Mouse (Mus musculus): ENCODE results near the gene Slc25a10. TPM values are rescaled to one million over a fixed set of nuclear protein-coding genes. Genes with fewer than 3 reads are reported as not detected.
"Not testable (repeated sequence)": the region's sequence is repeated elsewhere in the genome, so short reads cannot be mapped to it uniquely, and the experiment has no call there.

Slc25a10 gene
- polyA plus RNA-seq, 1 experiment from 2014 or later = 73.9 TPM

DNA sequence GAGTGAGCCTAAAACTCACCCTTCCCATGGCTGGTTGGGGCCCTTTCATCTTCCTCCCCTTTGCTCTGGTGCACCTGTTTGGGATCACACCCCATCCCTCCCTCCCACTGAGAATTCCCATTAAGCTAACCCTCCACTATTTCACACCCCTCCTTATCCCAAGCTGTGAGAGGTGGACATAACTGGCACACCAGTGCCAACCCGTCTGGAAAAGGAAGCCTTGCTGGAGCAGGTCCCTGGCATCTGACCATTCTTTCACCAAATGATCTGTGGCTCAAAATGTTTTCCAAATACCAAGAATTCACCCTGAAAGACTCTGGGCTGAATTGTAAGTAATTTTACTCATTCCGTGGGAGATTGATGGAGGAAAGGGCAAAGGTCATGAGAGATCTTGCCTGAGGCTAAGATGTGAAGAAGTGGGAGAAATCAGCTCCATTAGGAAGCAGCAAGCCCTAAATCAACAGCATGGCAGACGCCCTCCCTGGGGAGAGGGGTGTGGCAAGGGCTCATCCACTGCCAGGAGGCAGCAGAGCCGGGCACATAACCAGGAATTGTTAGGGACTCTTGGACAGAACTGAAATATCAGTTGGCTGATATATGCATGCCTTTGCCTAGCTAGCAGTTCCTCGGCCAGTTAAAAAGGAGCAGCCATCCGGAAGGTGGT, 21.3 kb downstream of the Slc25a10 start:
- Histone ChIP-seq H3K36me3 (ENCODE audit: control insufficient read depth, insufficient read depth, low read length) (no peaks in the 10 kb centered on the region), H3K4me3 (replicated peaks; ENCODE audit: low read length) (no peak overlapping the region), H3K4me2 (ENCODE audit: low read depth, low read length) (no peak overlapping the region), H3K27ac (ENCODE audit: low read length) (no peak overlapping the region), H3K9ac (ENCODE audit: low read length) (no peak overlapping the region), H3K27me3 (ENCODE audit: control insufficient read depth, insufficient read depth, low read length) (no peaks in the 10 kb centered on the region), H3K9me3 (replicated peaks; ENCODE audit: control insufficient read depth, low read length) (no peaks in the 10 kb centered on the region), H3K4me1 (ENCODE audit: control insufficient read depth, insufficient read depth, low read length) (peaks cover 12% of the 10 kb centered on the region; the same call in 1 of the 2 replicates)
- ATAC-seq (ENCODE audit: insufficient read depth, low FRiP score) = no peak
- WGBS = 28% methylated on average over 6 of the region's 6 CpGs

DNA sequence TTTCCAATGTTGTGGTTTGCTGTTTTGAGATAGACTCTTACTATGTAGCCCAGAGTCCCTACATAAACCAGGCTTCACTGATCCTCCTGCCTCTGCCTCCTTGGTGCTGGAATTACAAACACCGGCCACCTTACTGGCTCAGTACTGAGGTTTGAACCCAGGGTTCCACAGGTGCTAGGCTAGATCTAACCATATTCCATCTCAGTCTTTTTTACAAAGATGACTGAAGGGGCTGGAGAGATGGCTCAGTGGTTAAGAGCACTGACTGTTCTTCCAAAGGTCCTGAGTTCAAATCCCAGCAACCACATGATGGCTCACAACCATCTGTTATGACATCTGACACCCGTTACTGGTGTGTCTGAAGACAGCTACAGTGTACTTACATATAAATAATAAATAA, 22.6 kb downstream of the Slc25a10 start:
- not testable (repeated sequence) for ATAC-seq (ENCODE audit: insufficient read depth, low FRiP score); H3K27ac ChIP-seq (ENCODE audit: low read length); H3K4me3 ChIP-seq (replicated peaks; ENCODE audit: low read length); H3K9me3 ChIP-seq (replicated peaks; ENCODE audit: control insufficient read depth, low read length); H3K36me3 ChIP-seq (ENCODE audit: control insufficient read depth, insufficient read depth, low read length); H3K27me3 ChIP-seq (ENCODE audit: control insufficient read depth, insufficient read depth, low read length); H3K4me2 ChIP-seq (ENCODE audit: low read depth, low read length); H3K9ac ChIP-seq (ENCODE audit: low read length)
- 90% methylated on average over 2 of the region's 2 CpGs for WGBS
- peaks cover 18% of the 10 kb centered on the region for H3K4me1 ChIP-seq (ENCODE audit: control insufficient read depth, insufficient read depth, low read length)

GRCm38 (mm10) chr11:120515611-120516010, 24.0 kb downstream of the Slc25a10 start:
- H3K4me1 ChIP-seq (ENCODE audit: control insufficient read depth, insufficient read depth, low read length) = peaks cover 11% of the 10 kb centered on the region
- peak overlapping the region; percentile 27 for H3K9ac ChIP-seq (ENCODE audit: low read length)
- H3K9me3 ChIP-seq (replicated peaks; ENCODE audit: control insufficient read depth, low read length) = no peaks in the 10 kb centered on the region
- whole genome bisulfite sequencing = 20% methylated on average over 17 of the region's 17 CpGs
- peak; percentile 75 for ATAC-seq (ENCODE audit: insufficient read depth, low FRiP score)
- no peak overlapping the region for H3K4me2 ChIP-seq (ENCODE audit: low read depth, low read length)
- H3K27ac ChIP-seq (ENCODE audit: low read length) = no peak overlapping the region
- H3K27me3 ChIP-seq (ENCODE audit: control insufficient read depth, insufficient read depth, low read length) = no peaks in the 10 kb centered on the region
- no peaks in the 10 kb centered on the region for H3K36me3 ChIP-seq (ENCODE audit: control insufficient read depth, insufficient read depth, low read length)
- H3K4me3 ChIP-seq (replicated peaks; ENCODE audit: low read length) = no peak overlapping the region

- WGBS = 77% methylated on average over 4 of the region's 4 CpGs
- Histone ChIP-seq H3K4me2 (ENCODE audit: low read depth, low read length) (no peak overlapping the region), H3K9ac (ENCODE audit: low read length) (no peak overlapping the region), H3K27ac (ENCODE audit: low read length) (no peak overlapping the region), H3K36me3 (ENCODE audit: control insufficient read depth, insufficient read depth, low read length) (no peaks in the 10 kb centered on the region), H3K9me3 (replicated peaks; ENCODE audit: control insufficient read depth, low read length) (no peaks in the 10 kb centered on the region), H3K4me1 (ENCODE audit: control insufficient read depth, insufficient read depth, low read length) (peaks cover 11% of the 10 kb centered on the region), H3K27me3 (ENCODE audit: control insufficient read depth, insufficient read depth, low read length) (no peaks in the 10 kb centered on the region), H3K4me3 (replicated peaks; ENCODE audit: low read length) (no peak overlapping the region)
- no peak for ATAC-seq (ENCODE audit: insufficient read depth, low FRiP score)
These were observed 25.5 kb downstream of the Slc25a10 start for GRCm38 (mm10) chr11:120517147-120517546.

GRCm38 (mm10) chr11:120518027-120518426, 26.4 kb downstream of the Slc25a10 start:
- Histone ChIP-seq H3K4me2 (ENCODE audit: low read depth, low read length) (0 out of 2 replicates have a peak overlapping the region, but pooled peaks have one; percentile 2), H3K4me3 (replicated peaks; ENCODE audit: low read length) (no peak overlapping the region), H3K9ac (ENCODE audit: low read length) (no peak overlapping the region), H3K27me3 (ENCODE audit: control insufficient read depth, insufficient read depth, low read length) (no peaks in the 10 kb centered on the region), H3K4me1 (ENCODE audit: control insufficient read depth, insufficient read depth, low read length) (peaks cover 11% of the 10 kb centered on the region), H3K27ac (ENCODE audit: low read length) (peak overlapping the region; percentile 70), H3K9me3 (replicated peaks; ENCODE audit: control insufficient read depth, low read length) (no peaks in the 10 kb centered on the region), H3K36me3 (ENCODE audit: control insufficient read depth, insufficient read depth, low read length) (no peaks in the 10 kb centered on the region)
- peak; percentile 34; the same call in 1 of the 2 replicates for ATAC-seq (ENCODE audit: insufficient read depth, low FRiP score)
- 52% methylated on average over 6 of the region's 6 CpGs for WGBS

DNA sequence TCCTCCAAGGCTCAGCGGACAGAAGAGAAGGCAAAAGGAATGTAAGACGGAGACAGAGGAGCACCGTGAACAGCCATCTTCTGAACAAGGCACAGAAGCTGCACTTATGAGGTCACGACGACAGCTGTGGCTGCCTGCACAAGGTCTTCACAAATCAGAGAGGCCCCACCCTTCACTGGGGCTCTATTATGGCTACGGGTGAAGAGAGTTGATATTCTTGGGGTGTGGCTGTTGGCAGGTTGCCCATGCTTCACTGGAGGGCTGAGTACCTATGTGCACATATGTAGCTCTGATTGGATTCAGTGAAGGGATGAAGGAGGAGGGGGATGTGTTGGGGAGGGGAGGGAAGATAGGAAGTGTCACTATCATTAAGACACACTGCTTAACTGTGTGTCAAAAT, 26.9 kb downstream of the Slc25a10 start:
- Histone ChIP-seq H3K27ac (ENCODE audit: low read length) (peak overlapping the region; percentile 70), H3K27me3 (ENCODE audit: control insufficient read depth, insufficient read depth, low read length) (no peaks in the 10 kb centered on the region), H3K4me3 (replicated peaks; ENCODE audit: low read length) (no peak overlapping the region), H3K4me2 (ENCODE audit: low read depth, low read length) (0 out of 2 replicates have a peak overlapping the region, but pooled peaks have one; percentile 2), H3K9me3 (replicated peaks; ENCODE audit: control insufficient read depth, low read length) (no peaks in the 10 kb centered on the region), H3K36me3 (ENCODE audit: control insufficient read depth, insufficient read depth, low read length) (no peaks in the 10 kb centered on the region), H3K9ac (ENCODE audit: low read length) (peak overlapping the region; percentile 16; the same call in 1 of the 2 replicates), H3K4me1 (ENCODE audit: control insufficient read depth, insufficient read depth, low read length) (peaks cover 11% of the 10 kb centered on the region)
- 32% methylated on average over 6 of the region's 6 CpGs for WGBS
- peak; percentile 70 for ATAC-seq (ENCODE audit: insufficient read depth, low FRiP score)

GRCm38 (mm10) chr11:120519738-120520137, 28.1 kb downstream of the Slc25a10 start:
- H3K4me1 ChIP-seq (ENCODE audit: control insufficient read depth, insufficient read depth, low read length) = peaks cover 11% of the 10 kb centered on the region
- no peak for ATAC-seq (ENCODE audit: insufficient read depth, low FRiP score)
- H3K36me3 ChIP-seq (ENCODE audit: control insufficient read depth, insufficient read depth, low read length) = no peaks in the 10 kb centered on the region
- no peak overlapping the region; the same call in 1 of the 2 replicates for H3K27ac ChIP-seq (ENCODE audit: low read length)
- no peak overlapping the region; the same call in 1 of the 2 replicates for H3K9ac ChIP-seq (ENCODE audit: low read length)
- H3K27me3 ChIP-seq (ENCODE audit: control insufficient read depth, insufficient read depth, low read length) = no peaks in the 10 kb centered on the region
- 49% methylated on average over 9 of the region's 9 CpGs for WGBS
- H3K4me2 ChIP-seq (ENCODE audit: low read depth, low read length) = no peak overlapping the region
- H3K4me3 ChIP-seq (replicated peaks; ENCODE audit: low read length) = no peak overlapping the region
- H3K9me3 ChIP-seq (replicated peaks; ENCODE audit: control insufficient read depth, low read length) = no peaks in the 10 kb centered on the region

DNA sequence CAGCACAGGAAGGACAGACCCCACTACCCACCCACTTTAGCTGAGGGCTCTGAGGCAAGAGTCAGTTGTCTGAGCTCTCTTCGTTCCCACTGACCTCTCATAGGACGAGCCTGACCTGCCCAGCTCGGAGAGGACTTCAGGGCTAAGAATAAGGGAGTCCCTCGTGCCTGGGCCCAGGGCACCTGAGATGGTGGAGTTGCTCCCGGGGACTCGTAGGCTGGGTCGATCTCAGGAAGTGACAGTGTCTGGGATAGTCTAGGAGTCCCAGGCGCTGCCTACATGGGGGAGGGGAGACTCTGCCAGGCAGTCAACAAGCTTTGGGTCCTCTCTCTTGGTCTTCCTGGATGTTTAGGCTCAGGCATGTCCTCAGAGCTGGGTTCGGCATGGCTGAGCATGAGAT, 28.9 kb downstream of the Slc25a10 start:
- H3K4me2 ChIP-seq (ENCODE audit: low read depth, low read length) = no peak overlapping the region
- peaks cover 11% of the 10 kb centered on the region for H3K4me1 ChIP-seq (ENCODE audit: control insufficient read depth, insufficient read depth, low read length)
- H3K4me3 ChIP-seq (replicated peaks; ENCODE audit: low read length) = no peak overlapping the region
- peak overlapping the region; percentile 76; the same call in 1 of the 2 replicates for H3K27ac ChIP-seq (ENCODE audit: low read length)
- no peaks in the 10 kb centered on the region for H3K36me3 ChIP-seq (ENCODE audit: control insufficient read depth, insufficient read depth, low read length)
- 69% methylated on average over 9 of the region's 9 CpGs for WGBS
- H3K9ac ChIP-seq (ENCODE audit: low read length) = no peak overlapping the region
- no peak for ATAC-seq (ENCODE audit: insufficient read depth, low FRiP score)
- no peaks in the 10 kb centered on the region for H3K9me3 ChIP-seq (replicated peaks; ENCODE audit: control insufficient read depth, low read length)
- no peaks in the 10 kb centered on the region for H3K27me3 ChIP-seq (ENCODE audit: control insufficient read depth, insufficient read depth, low read length)

- H3K9me3 ChIP-seq (replicated peaks; ENCODE audit: control insufficient read depth, low read length) = no peaks in the 10 kb centered on the region
- H3K4me1 ChIP-seq (ENCODE audit: control insufficient read depth, insufficient read depth, low read length) = peaks cover 11% of the 10 kb centered on the region
- H3K4me2 ChIP-seq (ENCODE audit: low read depth, low read length) = no peak overlapping the region
- 57% methylated on average over 5 of the region's 5 CpGs for WGBS
- peak overlapping the region; percentile 62 for H3K9ac ChIP-seq (ENCODE audit: low read length)
- H3K27me3 ChIP-seq (ENCODE audit: control insufficient read depth, insufficient read depth, low read length) = no peaks in the 10 kb centered on the region
- ATAC-seq (ENCODE audit: insufficient read depth, low FRiP score) = peak; percentile 59; the same call in 1 of the 2 replicates
- peak overlapping the region; percentile 76 for H3K27ac ChIP-seq (ENCODE audit: low read length)
- no peak overlapping the region for H3K4me3 ChIP-seq (replicated peaks; ENCODE audit: low read length)
- no peaks in the 10 kb centered on the region for H3K36me3 ChIP-seq (ENCODE audit: control insufficient read depth, insufficient read depth, low read length)
These were observed 29.4 kb downstream of the Slc25a10 start for GRCm38 (mm10) chr11:120520967-120521540.

Measured in stomach, embryonic 16.5 days (tissue).